Mouse (Mus musculus): Measurements from ENCODE around the gene Pitx2. TPM values are rescaled to one million over a fixed set of nuclear protein-coding genes. Genes with fewer than 3 reads are reported as not detected.

Gene Pitx2
- total RNA-seq, 1 experiment = 9.8 TPM

DNA sequence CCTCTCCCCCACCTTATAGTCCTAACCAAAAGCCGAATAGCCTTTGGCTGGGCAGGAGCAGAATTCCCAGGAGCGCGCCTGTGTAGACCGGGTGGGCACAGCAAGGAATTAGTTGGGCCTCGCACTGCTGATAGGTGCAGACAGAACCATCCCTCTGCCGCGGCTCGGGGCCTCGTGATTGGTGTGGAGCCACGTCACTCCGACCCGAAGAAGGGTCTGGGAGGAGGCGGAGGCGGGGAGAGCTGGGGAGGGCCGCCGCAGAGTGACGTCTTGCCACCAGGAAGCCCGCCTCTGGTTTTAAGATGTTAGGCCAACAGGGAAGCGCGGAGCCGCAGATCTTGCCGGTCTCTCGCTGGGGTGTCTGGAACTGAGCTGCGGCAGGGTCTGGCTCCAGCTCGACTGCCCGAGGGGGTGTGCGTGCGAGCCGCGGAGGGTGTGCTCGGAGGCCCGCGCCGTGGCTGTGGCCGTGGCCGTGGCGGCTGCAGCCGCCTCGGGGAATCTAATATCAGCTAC is 14.0 kb downstream of the Pitx2 start:
- DNase-seq (ENCODE audit: low read depth, low spot score) = peak; percentile 89
- Histone ChIP-seq H3K27ac (ENCODE audit: insufficient read depth, low read depth, low read length, poor library complexity, severe bottlenecking) (no peak overlapping the region), H3K9ac (ENCODE audit: insufficient read depth, low read depth, low read length, poor library complexity, severe bottlenecking) (peak overlapping the region; percentile 39; the same call in 1 of the 2 replicates), H3K36me3 (ENCODE audit: control insufficient read depth, insufficient read depth, low read length, poor library complexity, severe bottlenecking) (no peaks in the 10 kb centered on the region), H3K9me3 (ENCODE audit: control insufficient read depth, insufficient read depth, low read depth, low read length) (no peaks in the 10 kb centered on the region), H3K4me3 (ENCODE audit: insufficient read depth in 1 of 2, low read depth in 1 of 2, low read length in 2 of 2, poor library complexity in 1 of 2, severe bottlenecking in 1 of 2) (peak overlapping the region; percentile 64 to 70), H3K4me1 (ENCODE audit: control insufficient read depth in 2 of 2, insufficient read depth in 2 of 2, low read length in 2 of 2, poor library complexity in 1 of 2) (peaks cover 0 to 10% of the 10 kb centered on the region in 2 experiments; a peak in 1 of 4 replicates)
- in situ Hi-C loops (cut with MboI; ENCODE audit: low sequenced_read_pairs in 2 of 2, unreplicated experiment in 2 of 2) = loop anchor here in 1 of 2 experiments (25.0 kb wide), 1 partner anchor 1899 kb away; the partner anchor contains the start of gene Lef1
- TF ChIP-seq CHD2 (IDR thresholded peaks at IDR 0.05; ENCODE audit: low read depth, low read length) (peak; percentile 83), MAFK (IDR thresholded peaks at IDR 0.05; ENCODE audit: insufficient read depth, low read depth, low read length) (no peak), HCFC1 (IDR thresholded peaks at IDR 0.05; ENCODE audit: borderline replicate concordance, insufficient read depth, low read length) (no peak)

DNA sequence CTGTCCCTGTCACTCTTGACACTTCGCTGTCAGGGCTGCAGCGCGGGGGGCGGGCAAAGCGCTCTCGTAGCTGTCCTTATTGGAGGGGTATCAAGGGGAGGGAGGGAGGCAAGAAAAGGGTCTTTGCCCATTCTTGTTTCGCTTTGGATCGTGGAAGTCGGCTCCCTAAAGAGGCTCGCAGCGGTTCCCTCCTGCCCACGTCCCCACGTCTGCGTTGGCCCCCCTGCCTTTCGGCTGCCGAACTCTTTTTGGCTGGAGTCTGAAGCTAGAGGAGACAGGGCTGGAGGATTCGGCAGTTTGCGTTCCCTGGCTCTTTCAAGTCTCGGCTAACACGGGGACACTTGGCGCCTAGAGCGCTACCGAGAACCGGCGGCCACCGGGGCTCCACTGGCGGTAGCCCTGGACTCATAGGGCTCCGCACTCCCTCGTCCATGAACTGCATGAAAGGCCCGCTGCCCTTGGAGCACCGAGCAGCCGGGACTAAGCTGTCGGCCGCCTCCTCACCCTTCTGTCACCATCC is 14.5 kb downstream of the Pitx2 start:
- H3K9ac ChIP-seq (ENCODE audit: insufficient read depth, low read depth, low read length, poor library complexity, severe bottlenecking) = peak overlapping the region; percentile 39
- H3K4me3 ChIP-seq (ENCODE audit: insufficient read depth in 1 of 2, low read depth in 1 of 2, low read length in 2 of 2, poor library complexity in 1 of 2, severe bottlenecking in 1 of 2) = peak overlapping the region; percentile 64 to 70
- no peaks in the 10 kb centered on the region for H3K9me3 ChIP-seq (ENCODE audit: control insufficient read depth, insufficient read depth, low read depth, low read length)
- no peak overlapping the region for H3K27ac ChIP-seq (ENCODE audit: insufficient read depth, low read depth, low read length, poor library complexity, severe bottlenecking)
- in situ Hi-C loops (cut with MboI; ENCODE audit: low sequenced_read_pairs in 2 of 2, unreplicated experiment in 2 of 2) = loop anchor here in 1 of 2 experiments (25.0 kb wide), 1 partner anchor 1898 kb away; the partner anchor contains the start of gene Lef1
- H3K4me1 ChIP-seq (ENCODE audit: control insufficient read depth in 2 of 2, insufficient read depth in 2 of 2, low read length in 2 of 2, poor library complexity in 1 of 2) = peaks cover 0 to 10% of the 10 kb centered on the region in 2 experiments; a peak in 1 of 4 replicates
- no peak for TF ChIP-seq MAFK (IDR thresholded peaks at IDR 0.05; ENCODE audit: insufficient read depth, low read depth, low read length)
- DNase-seq (ENCODE audit: low read depth, low spot score) = no peak
- H3K36me3 ChIP-seq (ENCODE audit: control insufficient read depth, insufficient read depth, low read length, poor library complexity, severe bottlenecking) = no peaks in the 10 kb centered on the region

GRCm38 (mm10) chr3:129214666-129215161 is 15.0 kb downstream of the Pitx2 start:
- in situ Hi-C loops (cut with MboI; ENCODE audit: low sequenced_read_pairs in 2 of 2, unreplicated experiment in 2 of 2) = loop anchor here in 1 of 2 experiments (25.0 kb wide), 1 partner anchor 1898 kb away; the partner anchor contains the start of gene Lef1
- Histone ChIP-seq H3K9ac (ENCODE audit: insufficient read depth, low read depth, low read length, poor library complexity, severe bottlenecking) (peak overlapping the region; percentile 39), H3K4me3 (ENCODE audit: insufficient read depth in 1 of 2, low read depth in 1 of 2, low read length in 2 of 2, poor library complexity in 1 of 2, severe bottlenecking in 1 of 2) (peak overlapping the region; percentile 64 to 70), H3K4me1 (ENCODE audit: control insufficient read depth in 2 of 2, insufficient read depth in 2 of 2, low read length in 2 of 2, poor library complexity in 1 of 2) (peaks cover 0 to 10% of the 10 kb centered on the region in 2 experiments; a peak in 1 of 4 replicates), H3K9me3 (ENCODE audit: control insufficient read depth, insufficient read depth, low read depth, low read length) (no peaks in the 10 kb centered on the region), H3K27ac (ENCODE audit: insufficient read depth, low read depth, low read length, poor library complexity, severe bottlenecking) (no peak overlapping the region), H3K36me3 (ENCODE audit: control insufficient read depth, insufficient read depth, low read length, poor library complexity, severe bottlenecking) (no peaks in the 10 kb centered on the region)
- DNase-seq (ENCODE audit: low read depth, low spot score) = no peak
- TF ChIP-seq MAFK (IDR thresholded peaks at IDR 0.05; ENCODE audit: insufficient read depth, low read depth, low read length) (no peak), CHD2 (IDR thresholded peaks at IDR 0.05; ENCODE audit: low read depth, low read length) (no peak), ZNF384 (IDR thresholded peaks at IDR 0.05; ENCODE audit: low read depth, low read length) (no peak), HCFC1 (IDR thresholded peaks at IDR 0.05; ENCODE audit: borderline replicate concordance, insufficient read depth, low read length) (no peak), ZC3H11A (IDR thresholded peaks at IDR 0.05; ENCODE audit: borderline replicate concordance, low read depth, low read length) (no peak)

- no peak for DNase-seq (ENCODE audit: low read depth, low spot score)
- in situ Hi-C loops (cut with MboI; ENCODE audit: low sequenced_read_pairs in 2 of 2, unreplicated experiment in 2 of 2) = loop anchor here in 1 of 2 experiments (25.0 kb wide), 1 partner anchor 1897 kb away; the partner anchor contains the start of gene Lef1
- Histone ChIP-seq H3K9me3 (ENCODE audit: control insufficient read depth, insufficient read depth, low read depth, low read length) (no peaks in the 10 kb centered on the region), H3K9ac (ENCODE audit: insufficient read depth, low read depth, low read length, poor library complexity, severe bottlenecking) (peak overlapping the region; percentile 66; the same call in 1 of the 2 replicates), H3K4me1 (ENCODE audit: control insufficient read depth in 2 of 2, insufficient read depth in 2 of 2, low read length in 2 of 2, poor library complexity in 1 of 2) (peaks cover 0 to 10% of the 10 kb centered on the region in 2 experiments; a peak in 1 of 4 replicates), H3K4me3 (ENCODE audit: insufficient read depth in 1 of 2, low read depth in 1 of 2, low read length in 2 of 2, poor library complexity in 1 of 2, severe bottlenecking in 1 of 2) (peak overlapping the region; percentile 64 to 70; a peak in 3 of 4 replicates), H3K36me3 (ENCODE audit: control insufficient read depth, insufficient read depth, low read length, poor library complexity, severe bottlenecking) (no peaks in the 10 kb centered on the region), H3K27ac (ENCODE audit: insufficient read depth, low read depth, low read length, poor library complexity, severe bottlenecking) (no peak overlapping the region)
- TF ChIP-seq MAFK (IDR thresholded peaks at IDR 0.05; ENCODE audit: insufficient read depth, low read depth, low read length) (no peak), ZNF384 (IDR thresholded peaks at IDR 0.05; ENCODE audit: low read depth, low read length) (no peak)
Measured at GRCm38 (mm10) chr3:129215241-129215750, 15.6 kb downstream of the Pitx2 start.
